12 mouse cellular contexts compared by ENCODE assay signal in genomic region chr9:94408635-94409323, GRCm38 (mm10).
A peak's percentile ranks its signal among the peaks of the same experiment; 100 is the strongest.
DNase-seq lines count a peak whose midpoint lies in the region; ATAC-seq and TF ChIP-seq lines count a peak whose summit lies in the region.
"Had no signal": no experiment of that assay in that cellular context is flagged by ENCODE, and none has a peak within 500 bp of the region (broad histone marks: within the 10 kb centered on the region; RNA-seq: fewer than 3 reads in every experiment).

No protein-coding gene starts in this region.

- TF ChIP-seq EP300 in lung, postnatal 0 days (IDR thresholded peaks at IDR 0.05), result 0 out of 2 replicates have a peak, but pooled peaks have one; percentile 39

- H3K4me1 ChIP-seq in lung, postnatal 0 days (ENCODE audit: insufficient read depth, low read depth, low read length), result no peaks in the 10 kb centered on the region
- peaks cover 24% of the 10 kb centered on the region for H3K4me1 ChIP-seq in forebrain, embryonic 10.5 days
- H3K4me1 ChIP-seq: embryonic facial prominence, embryonic 15.5 days had no signal

- WGBS in lung, postnatal 0 days, result 24% methylated on average over 7 of the region's 7 CpGs
- WGBS in forebrain, embryonic 10.5 days, result 76% methylated on average over 7 of the region's 7 CpGs

- no peaks in the 10 kb centered on the region for H3K36me3 ChIP-seq in lung, postnatal 0 days (ENCODE audit: insufficient read depth, low read length)
- no peaks in the 10 kb centered on the region for H3K36me3 ChIP-seq in forebrain, embryonic 10.5 days (replicated peaks)
- H3K36me3 ChIP-seq: embryonic facial prominence, embryonic 15.5 days; hindbrain, embryonic 15.5 days had no signal

- H3K4me2 ChIP-seq in lung, postnatal 0 days (replicated peaks; ENCODE audit: low read depth, low read length), result no peak overlapping the region
- H3K4me2 ChIP-seq: embryonic facial prominence, embryonic 15.5 days; hindbrain, embryonic 15.5 days had no signal

- DNase-seq in embryo, embryonic 10 days (ENCODE audit: low spot score), result peak; percentile 37
- no peak for DNase-seq in embryo, embryonic 9.5 days (ENCODE audit: extremely low spot score)
- peak; percentile 45 for DNase-seq in 3T3-L1 (ENCODE audit: low read depth, low spot score)
- DNase-seq in kidney, adult 9 months, result peak; percentile 49
- peak; percentile 73 for DNase-seq in lung, postnatal 0 days (ENCODE audit: low spot score)
- no peak for DNase-seq in gastrocnemius, postnatal 14 days
- no peak for DNase-seq in right cerebral cortex, postnatal 4 days
- no peak for DNase-seq in forebrain, embryonic 10.5 days (ENCODE audit: extremely low spot score, low spot score)
- DNase-seq: B cell, adult 2 months; gastrocnemius, postnatal 36 days had no signal

- peak; percentile 79 for ATAC-seq in lung, postnatal 0 days

- no peak overlapping the region for H3K4me3 ChIP-seq in lung, postnatal 0 days (ENCODE audit: low read depth, low read length)
- no peak overlapping the region for H3K4me3 ChIP-seq in forebrain, embryonic 10.5 days
- H3K4me3 ChIP-seq: embryonic facial prominence, embryonic 15.5 days; hindbrain, embryonic 15.5 days had no signal

- no peaks in the 10 kb centered on the region for H3K9me3 ChIP-seq in lung, postnatal 0 days (ENCODE audit: low read length)
- no peaks in the 10 kb centered on the region for H3K9me3 ChIP-seq in forebrain, embryonic 10.5 days
- H3K9me3 ChIP-seq: embryonic facial prominence, embryonic 15.5 days; hindbrain, embryonic 15.5 days had no signal

- no peak overlapping the region for H3K27ac ChIP-seq in lung, postnatal 0 days (ENCODE audit: low read length)
- no peak overlapping the region for H3K27ac ChIP-seq in forebrain, embryonic 10.5 days
- H3K27ac ChIP-seq: embryonic facial prominence, embryonic 15.5 days; hindbrain, embryonic 15.5 days had no signal

- H3K27me3 ChIP-seq in lung, postnatal 0 days (replicated peaks; ENCODE audit: insufficient read depth, low read length), result no peaks in the 10 kb centered on the region
- H3K27me3 ChIP-seq in forebrain, embryonic 10.5 days (ENCODE audit: poor library complexity, severe bottlenecking), result no peaks in the 10 kb centered on the region
- H3K27me3 ChIP-seq: embryonic facial prominence, embryonic 15.5 days; hindbrain, embryonic 15.5 days had no signal

- no peak overlapping the region for H3K9ac ChIP-seq in lung, postnatal 0 days (replicated peaks; ENCODE audit: low read depth)
- H3K9ac ChIP-seq: embryonic facial prominence, embryonic 15.5 days; hindbrain, embryonic 15.5 days had no signal

- no peak for TF ChIP-seq CTCF in lung, postnatal 0 days (IDR thresholded peaks at IDR 0.05)

- intact Hi-C loops in gastrocnemius, postnatal 14 days (cut with DNase I; ENCODE audit: low total_unique reads), result no loop called here

Comparison
In these comparisons a context has a peak if more than half of its experiments do, and no peak if none do; other contexts are left out.
1. DNase-seq: peak in embryo, embryonic 10 days (single experiment), 3T3-L1 (single experiment), kidney, adult 9 months (single experiment) and lung, postnatal 0 days (single experiment); none in embryo, embryonic 9.5 days (single experiment), gastrocnemius, postnatal 14 days (single experiment), right cerebral cortex, postnatal 4 days (single experiment) and forebrain, embryonic 10.5 days (single experiment).